Mouse (Mus musculus) embryo, embryonic 10 days (tissue): ENCODE results near the gene Gps2.
"Not testable (repeated sequence)": the region's sequence is repeated elsewhere in the genome, so short reads cannot be mapped to it uniquely, and the experiment has no call there.

Source experiments
- DNase-seq: peaks from one replicate; pipeline ENCODE4 v3.0.0-alpha.2; 2015; ENCODE audit warnings: low spot score

Gps2 gene

GRCm38 (mm10) chr11:69916652-69917378 is 3.1 kb downstream of the Gps2 start:
- not testable (repeated sequence) for DNase-seq

- DNase-seq, result no peak
Measured at GRCm38 (mm10) chr11:69917379-69917948, 3.8 kb downstream of the Gps2 start.

- DNase-seq, result no peak
Measured at GRCm38 (mm10) chr11:69918118-69918517, 4.4 kb downstream of the Gps2 start.

- no peak for DNase-seq
Measured at GRCm38 (mm10) chr11:69919053-69919452, 5.4 kb downstream of the Gps2 start.

GRCm38 (mm10) chr11:69919661-69920265 is 6.1 kb downstream of the Gps2 start:
- peak; percentile 77 for DNase-seq

- DNase-seq, result peak; percentile 64
Measured at GRCm38 (mm10) chr11:69920266-69921031, 6.8 kb downstream of the Gps2 start.

GRCm38 (mm10) chr11:69921114-69922011 is 7.7 kb downstream of the Gps2 start, which contains the start of gene Eif5a:
Eif5a (minus strand) TSS chr11:69921958.
- DNase-seq, result peak; percentile 100

- no peak for DNase-seq
Measured at GRCm38 (mm10) chr11:69922012-69922756, 8.5 kb downstream of the Gps2 start.

GRCm38 (mm10) chr11:69922796-69923195 is 9.1 kb downstream of the Gps2 start:
- no peak for DNase-seq

GRCm38 (mm10) chr11:69927501-69927900 is 13.8 kb downstream of the Gps2 start:
- no peak for DNase-seq

GRCm38 (mm10) chr11:69929712-69930111 is 16.0 kb downstream of the Gps2 start:
- no peak for DNase-seq

- DNase-seq, result not testable (repeated sequence)
Measured at GRCm38 (mm10) chr11:69930176-69930575, 16.5 kb downstream of the Gps2 start.

- DNase-seq, result no peak
Measured at GRCm38 (mm10) chr11:69930967-69931537, 17.4 kb downstream of the Gps2 start.

- no peak for DNase-seq
Measured at GRCm38 (mm10) chr11:69931769-69932168, 18.1 kb downstream of the Gps2 start.

- no peak for DNase-seq
Measured at GRCm38 (mm10) chr11:69932254-69932653, 18.6 kb downstream of the Gps2 start.

- DNase-seq, result no peak
Measured at GRCm38 (mm10) chr11:69933066-69933465, 19.4 kb downstream of the Gps2 start.

- DNase-seq, result peak; percentile 95
Measured at GRCm38 (mm10) chr11:69934169-69934568, 20.5 kb downstream of the Gps2 start.

GRCm38 (mm10) chr11:69934681-69935080 is 21.0 kb downstream of the Gps2 start:
- DNase-seq, result no peak

- DNase-seq, result peak; percentile 94
Measured at GRCm38 (mm10) chr11:69935137-69935879, 21.6 kb downstream of the Gps2 start, which contains the start of gene Ybx2. Ybx2 (plus strand) TSS chr11:69935796.
